Mouse (Mus musculus) forebrain, embryonic 16.5 days (tissue): ENCODE measurements at regions not wholly inside any gene's neighbourhood (a gene's known extent, or its start where the extent isn't known, plus 50 kb on each side); places are given as distances from the start of the nearest gene placed in this dataset.
A peak's percentile ranks its signal among the peaks of the same experiment; 100 is the strongest.
"Not testable (repeated sequence)": the region's sequence is repeated elsewhere in the genome, so short reads cannot be mapped to it uniquely, and the experiment has no call there.

ENCODE experiments used
- ATAC-seq: fragments of 200-750 bp; cut with Nextera tagmentation; 2 replicates; pipeline ENCODE4 v1.8.0; 2017; ENCODE audit warnings: mild to moderate bottlenecking, moderate library complexity
- H3K27ac ChIP-seq: fragments of 300-500 bp; sonication (generic); 2 replicates; pipeline ENCODE4 v1.5.1; 2014; ENCODE audit warnings: low read length, control low read depth
- H3K27me3 ChIP-seq: fragments of 300-500 bp; sonication (generic); replicated peaks from 2 replicates; pipeline ENCODE4 v1.6.1; 2014; ENCODE audit warnings: low read length; ENCODE audit not compliant: control insufficient read depth, insufficient read depth
- H3K36me3 ChIP-seq: fragments of 300-500 bp; sonication (generic); 2 replicates; pipeline ENCODE4 v1.6.1; 2014; ENCODE audit not compliant: control insufficient read depth, insufficient read depth
- H3K4me1 ChIP-seq: fragments of 300-500 bp; sonication (generic); replicated peaks from 2 replicates; pipeline ENCODE4 v1.6.1; 2014; ENCODE audit warnings: low read length; ENCODE audit not compliant: control insufficient read depth, insufficient read depth
- H3K4me2 ChIP-seq: fragments of 300-500 bp; sonication (generic); 2 replicates; pipeline ENCODE4 v1.6.1; 2014; ENCODE audit warnings: mild to moderate bottlenecking, low read length, control low read depth
- H3K4me3 ChIP-seq: fragments of 300-500 bp; sonication (generic); replicated peaks from 2 replicates; pipeline ENCODE4 v1.5.1; 2014; ENCODE audit warnings: mild to moderate bottlenecking, low read length, control low read depth
- H3K9ac ChIP-seq: fragments of 300-500 bp; sonication (generic); replicated peaks from 2 replicates; pipeline ENCODE4 v1.6.1; 2014; ENCODE audit warnings: low read depth, low read length, control low read depth
- H3K9me3 ChIP-seq: fragments of 300-500 bp; sonication (generic); 2 replicates; pipeline ENCODE4 v1.6.1; 2016; ENCODE audit warnings: low read length; ENCODE audit not compliant: control insufficient read depth
- WGBS: fragments of 180-500 bp; shearing (Covaris S2); extraction: QIAGEN DNeasy Blood & Tissue Kit; methylation state at CpG from one replicate; pipeline ENCODE4 v1.1.7; 2014; 5-methylcytosine and 5-hydroxymethylcytosine counted together

DNA sequence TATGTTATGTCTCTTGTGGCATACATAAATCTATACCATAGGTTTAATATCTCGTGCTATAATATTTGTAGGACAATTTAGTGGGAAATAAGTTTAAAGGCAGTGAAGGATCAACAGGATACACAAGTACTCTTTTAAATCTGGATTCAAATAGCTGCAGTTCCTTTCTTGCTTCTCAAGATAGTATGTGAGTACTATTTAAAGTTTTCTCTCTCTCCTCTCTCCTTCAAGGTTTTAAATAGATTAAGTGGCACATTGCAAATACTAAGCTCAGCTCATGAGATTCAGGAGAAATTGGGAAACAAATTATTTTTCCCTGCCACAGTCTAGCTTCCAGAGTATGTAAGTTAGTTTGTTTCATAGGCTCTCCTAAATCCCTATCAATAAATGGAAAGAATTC lies 1103.9 kb downstream of the Ndufa4 start:
- no peak for ATAC-seq
- H3K4me2 ChIP-seq: no peak overlapping the region
- H3K9me3 ChIP-seq: no peaks in the 10 kb centered on the region
- H3K9ac ChIP-seq: no peak overlapping the region
- H3K27ac ChIP-seq: no peak overlapping the region
- H3K4me3 ChIP-seq: no peak overlapping the region
- H3K27me3 ChIP-seq: no peaks in the 10 kb centered on the region
- H3K4me1 ChIP-seq: no peaks in the 10 kb centered on the region
- 80% methylated on average over 1 of the region's 1 CpGs for WGBS
- H3K36me3 ChIP-seq: no peaks in the 10 kb centered on the region

- Histone ChIP-seq H3K9me3 (no peaks in the 10 kb centered on the region), H3K36me3 (no peaks in the 10 kb centered on the region), H3K27me3 (no peaks in the 10 kb centered on the region), H3K9ac (no peak overlapping the region), H3K27ac (no peak overlapping the region), H3K4me2 (no peak overlapping the region), H3K4me3 (no peak overlapping the region), H3K4me1 (no peaks in the 10 kb centered on the region)
- 90% methylated on average over 1 of the region's 1 CpGs for WGBS
- ATAC-seq: no peak
Measured at GRCm38 (mm10) chr6:10758620-10759311, 1148.5 kb downstream of the Ndufa4 start.

GRCm38 (mm10) chr6:10758051-10758450 lies 1149.2 kb downstream of the Ndufa4 start:
- Histone ChIP-seq H3K4me3 (no peak overlapping the region), H3K27ac (no peak overlapping the region), H3K27me3 (no peaks in the 10 kb centered on the region), H3K9ac (no peak overlapping the region), H3K4me1 (no peaks in the 10 kb centered on the region), H3K9me3 (no peaks in the 10 kb centered on the region), H3K4me2 (no peak overlapping the region), H3K36me3 (no peaks in the 10 kb centered on the region)
- no peak for ATAC-seq

DNA sequence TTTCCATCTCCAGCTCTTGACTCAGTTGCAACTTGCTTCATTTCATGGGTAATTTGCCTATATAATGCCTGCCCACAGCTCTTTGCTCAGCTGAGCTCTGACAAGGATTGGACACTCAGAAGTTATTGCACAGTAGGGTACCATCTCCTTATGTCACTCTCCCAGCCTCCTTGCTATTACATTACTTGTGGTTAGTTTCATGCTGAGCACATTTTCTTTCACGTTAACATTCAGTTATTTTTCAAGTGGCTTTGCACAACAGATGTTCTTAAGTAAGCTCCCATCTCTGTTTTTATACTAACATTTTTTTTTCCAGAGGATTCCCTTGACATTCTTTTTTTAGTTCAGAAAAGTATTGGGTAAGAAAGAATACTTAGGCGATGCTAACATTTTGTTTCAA lies 1163.2 kb downstream of the Ndufa4 start:
- Histone ChIP-seq H3K4me1 (no peaks in the 10 kb centered on the region), H3K4me3 (no peak overlapping the region)

GRCm38 (mm10) chr6:10722566-10722965 lies 1184.7 kb downstream of the Ndufa4 start:
- Histone ChIP-seq H3K36me3 (no peaks in the 10 kb centered on the region), H3K9me3 (no peaks in the 10 kb centered on the region), H3K27me3 (no peaks in the 10 kb centered on the region), H3K4me3 (no peak overlapping the region), H3K9ac (no peak overlapping the region), H3K4me2 (no peak overlapping the region), H3K27ac (no peak overlapping the region), H3K4me1 (no peaks in the 10 kb centered on the region)
- ATAC-seq: peak; percentile 38; the same call in 1 of the 2 replicates
- 61% methylated on average over 1 of the region's 1 CpGs for WGBS

More for the DNA sequence above, 1163.2 kb downstream of the Ndufa4 start:
- Histone ChIP-seq H3K9me3 (no peaks in the 10 kb centered on the region), H3K9ac (no peak overlapping the region), H3K4me2 (no peak overlapping the region), H3K36me3 (no peaks in the 10 kb centered on the region), H3K27me3 (no peaks in the 10 kb centered on the region), H3K27ac (no peak overlapping the region)
- 71% methylated on average over 2 of the region's 2 CpGs for whole genome bisulfite sequencing
- no peak for ATAC-seq

DNA sequence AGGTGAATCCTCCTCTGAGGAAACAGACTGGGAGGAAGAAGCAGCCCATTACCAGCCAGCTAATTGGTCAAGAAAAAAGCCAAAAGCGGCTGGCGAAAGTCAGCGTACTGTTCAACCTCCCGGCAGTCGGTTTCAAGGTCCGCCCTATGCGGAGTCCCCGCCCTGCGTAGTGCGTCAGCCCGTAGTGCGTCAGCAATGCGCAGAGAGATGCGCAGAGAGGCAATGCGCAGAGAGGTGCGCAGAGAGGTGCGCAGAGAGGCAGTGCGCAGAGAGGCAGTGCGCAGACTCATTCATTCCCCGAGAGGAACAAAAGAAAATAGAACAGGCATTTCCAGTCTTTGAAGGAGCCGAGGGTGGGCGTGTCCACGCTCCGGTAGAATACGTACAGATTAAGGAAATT lies 1216.8 kb downstream of the Ndufa4 start:
- not testable (repeated sequence) for H3K27me3 ChIP-seq

More for the DNA sequence above, 1216.8 kb downstream of the Ndufa4 start:
- H3K9me3 ChIP-seq, H3K36me3 ChIP-seq, H3K4me1 ChIP-seq, ATAC-seq, H3K27ac ChIP-seq, H3K4me2 ChIP-seq, H3K9ac ChIP-seq, H3K4me3 ChIP-seq: not testable (repeated sequence)
- 88% methylated on average over 15 of the region's 25 CpGs for WGBS
